Mouse (Mus musculus): ENCODE results near the gene Dnah17. TPM values are rescaled to one million over a fixed set of nuclear protein-coding genes. Genes with fewer than 3 reads are reported as not detected.

The Dnah17 gene
- polyA plus RNA-seq (2017; shearing (Covaris generic)), result 0.81 TPM

GRCm38 (mm10) chr11:118130534-118130933 lies at the start of gene Dnah17:
TSS of gene Dnah17 (minus strand) at chr11:118130634.

GRCm38 (mm10) chr11:117986126-117987031 lies 144.1 kb downstream of the Dnah17 start, which contains the start of gene Pgs1:
TSS of gene Pgs1 (plus strand) at chr11:117986292.

Other genes starting within 250 kb of the Dnah17 start
- 51.2 TPM for gene Socs3, start 160.6 kb downstream of the Dnah17 start, polyA plus RNA-seq (2017; shearing (Covaris generic))
- 40.3 TPM for gene Pgs1, start 144.3 kb downstream of the Dnah17 start, polyA plus RNA-seq (2017; shearing (Covaris generic))
- 300 TPM for gene Cyth1, start 118.0 kb upstream of the Dnah17 start, polyA plus RNA-seq (2017; shearing (Covaris generic))
- gene Usp36, start 159.6 kb upstream of the Dnah17 start, polyA plus RNA-seq (2017; shearing (Covaris generic)), result 32.5 TPM
- gene Cep295nl, start 211.9 kb upstream of the Dnah17 start, polyA plus RNA-seq (2017; shearing (Covaris generic)), result not detected
- 5.9 TPM for gene Timp2, start 225.1 kb upstream of the Dnah17 start, polyA plus RNA-seq (2017; shearing (Covaris generic))

Measured in CD4-positive, CD25-positive, alpha-beta regulatory T cell, adult 9 weeks (primary cell).